In genomic region chr2:174344003-174344655, GRCm38 (mm10) we compare ENCODE assay signal across 8 mouse cellular contexts. TPM values are rescaled to one million over a fixed set of nuclear protein-coding genes. Genes with fewer than 3 reads are reported as not detected.
DNase-seq lines count a peak whose midpoint lies in the region; ATAC-seq lines count a peak whose summit lies in the region.

No protein-coding gene starts in this region.

- H3K27me3 ChIP-seq in embryonic facial prominence, embryonic 14.5 days (replicated peaks; ENCODE audit: control insufficient read depth, insufficient read depth, low read length): no peaks in the 10 kb centered on the region
- no peaks in the 10 kb centered on the region for H3K27me3 ChIP-seq in heart, embryonic 10.5 days (ENCODE audit: insufficient read depth, poor library complexity, severe bottlenecking)
- H3K27me3 ChIP-seq in limb, embryonic 13.5 days: no peaks in the 10 kb centered on the region
- no peaks in the 10 kb centered on the region for H3K27me3 ChIP-seq in midbrain, embryonic 15.5 days (replicated peaks)

- no peak overlapping the region for H3K9ac ChIP-seq in embryonic facial prominence, embryonic 14.5 days (ENCODE audit: low read depth, low read length)
- H3K9ac ChIP-seq in limb, embryonic 13.5 days: no peak overlapping the region
- no peak overlapping the region for H3K9ac ChIP-seq in midbrain, embryonic 15.5 days

- peak; percentile 90 for DNase-seq in 416B (ENCODE audit: low read depth)
- DNase-seq in adrenal gland, postnatal 36 days: peak; percentile 81 to 88
- DNase-seq in embryonic facial prominence, embryonic 14.5 days (ENCODE audit: low spot score): peak; percentile 97
- peak; percentile 92 for DNase-seq in heart, embryonic 10.5 days (ENCODE audit: low spot score)
- DNase-seq in kidney, adult 9 months: peak; percentile 95
- peak; percentile 78 to 85 for DNase-seq in spleen, postnatal 36 days (ENCODE audit: low spot score in 2 of 2)

- 9% methylated on average over 3 of the region's 3 CpGs for WGBS in embryonic facial prominence, embryonic 14.5 days
- 11% methylated on average over 3 of the region's 3 CpGs for WGBS in heart, embryonic 10.5 days
- 4% methylated on average over 3 of the region's 3 CpGs for WGBS in limb, embryonic 13.5 days
- 32% methylated on average over 3 of the region's 3 CpGs for WGBS in midbrain, embryonic 15.5 days

- ATAC-seq in embryonic facial prominence, embryonic 14.5 days (ENCODE audit: low read depth): peak; percentile 87
- ATAC-seq in limb, embryonic 13.5 days (ENCODE audit: low FRiP score, low read depth): peak; percentile 88
- ATAC-seq in midbrain, embryonic 15.5 days (replicated peaks): peak; percentile 53

- peaks cover 81% of the 10 kb centered on the region for H3K36me3 ChIP-seq in embryonic facial prominence, embryonic 14.5 days (ENCODE audit: control insufficient read depth, insufficient read depth, low read length)
- H3K36me3 ChIP-seq in heart, embryonic 10.5 days: peaks cover 60% of the 10 kb centered on the region
- H3K36me3 ChIP-seq in limb, embryonic 13.5 days: peaks cover 72% of the 10 kb centered on the region
- peaks cover 28% of the 10 kb centered on the region for H3K36me3 ChIP-seq in midbrain, embryonic 15.5 days (replicated peaks)

- peaks cover 43% of the 10 kb centered on the region for H3K4me1 ChIP-seq in embryonic facial prominence, embryonic 14.5 days (ENCODE audit: control insufficient read depth, insufficient read depth, low read length)
- H3K4me1 ChIP-seq in heart, embryonic 10.5 days: peaks cover 56% of the 10 kb centered on the region
- peaks cover 63% of the 10 kb centered on the region for H3K4me1 ChIP-seq in limb, embryonic 13.5 days
- peaks cover 27% of the 10 kb centered on the region for H3K4me1 ChIP-seq in midbrain, embryonic 15.5 days

- H3K27ac ChIP-seq in embryonic facial prominence, embryonic 14.5 days (replicated peaks; ENCODE audit: low read depth, low read length): peak overlapping the region; percentile 86
- peak overlapping the region; percentile 81 for H3K27ac ChIP-seq in heart, embryonic 10.5 days
- peak overlapping the region; percentile 79 for H3K27ac ChIP-seq in limb, embryonic 13.5 days
- peak overlapping the region; percentile 39 for H3K27ac ChIP-seq in midbrain, embryonic 15.5 days

- peak overlapping the region; percentile 36 for H3K4me2 ChIP-seq in embryonic facial prominence, embryonic 14.5 days (ENCODE audit: low read depth, low read length)
- H3K4me2 ChIP-seq in limb, embryonic 13.5 days (replicated peaks): peak overlapping the region; percentile 43
- peak overlapping the region; percentile 8 for H3K4me2 ChIP-seq in midbrain, embryonic 15.5 days

- no peak overlapping the region for H3K4me3 ChIP-seq in embryonic facial prominence, embryonic 14.5 days (ENCODE audit: low read depth, low read length)
- peak overlapping the region; percentile 43 for H3K4me3 ChIP-seq in heart, embryonic 10.5 days
- H3K4me3 ChIP-seq in limb, embryonic 13.5 days: no peak overlapping the region
- no peak overlapping the region for H3K4me3 ChIP-seq in midbrain, embryonic 15.5 days

- H3K9me3 ChIP-seq in embryonic facial prominence, embryonic 14.5 days (ENCODE audit: control insufficient read depth, low read length): no peaks in the 10 kb centered on the region
- H3K9me3 ChIP-seq in heart, embryonic 10.5 days: no peaks in the 10 kb centered on the region
- H3K9me3 ChIP-seq in limb, embryonic 13.5 days: 0 out of 2 replicates have a peak, but pooled peaks cover 4% of the 10 kb centered on the region
- H3K9me3 ChIP-seq in midbrain, embryonic 15.5 days: no peaks in the 10 kb centered on the region

RNA-seq across cellular contexts. Expression of gene Gm20721, which starts 2.4 kb away (rescaled TPM):
- total RNA-seq in adrenal gland, postnatal 36 days (2021): 1 to 10 TPM; 2.2 to 2.6 TPM
- polyA plus RNA-seq in embryonic facial prominence, embryonic 14.5 days (2014; fragmentation: Nextera tagmentation; extraction: Ambion mirVana): 15.1 and 18.1 TPM in 2 replicates
- polyA plus RNA-seq in heart, embryonic 10.5 days (2016; fragmentation: Nextera tagmentation; extraction: Ambion mirVana): 7.1 and 20.6 TPM in 2 replicates
- 21.5 and 25.3 TPM in 2 replicates for polyA plus RNA-seq in limb, embryonic 13.5 days (2015; fragmentation: Nextera tagmentation; extraction: Ambion mirVana)
- 8.2 and 16.1 TPM in 2 replicates for polyA plus RNA-seq in midbrain, embryonic 15.5 days (2015; fragmentation: Nextera tagmentation; extraction: Ambion mirVana)
